Mouse (Mus musculus) liver, adult 2 months (tissue): ENCODE data around the gene Ctla4.

ENCODE experiments used
- CTCF ChIP-seq: fragments of 200-500 bp; IDR thresholded peaks from 2 replicates; pipeline ENCODE4 v1.5.1; 2011; ENCODE audit warnings: low read depth, low read length, control low read depth
- POLR2A ChIP-seq: fragments of 200-500 bp; IDR thresholded peaks from 2 replicates; pipeline ENCODE4 v1.6.1; 2011; ENCODE audit warnings: low read length, control low read depth; ENCODE audit not compliant: insufficient read depth; ENCODE audit errors: extremely low read depth

- TF ChIP-seq CTCF (peak; percentile 12; the same call in 1 of the 2 replicates), POLR2A (no peak)
Observed at GRCm38 (mm10) chr1:60962095-60962494, 75.3 kb downstream of the Ctla4 start.
